Mouse (Mus musculus): ENCODE results near the gene Zfp574. TPM values are rescaled to one million over a fixed set of nuclear protein-coding genes. Genes with fewer than 3 reads are reported as not detected.
A peak's percentile ranks its signal among the peaks of the same experiment; 100 is the strongest.

Gene Zfp574
- polyA plus RNA-seq, 1 experiment from 2014 or later: 5.7 TPM

DNA sequence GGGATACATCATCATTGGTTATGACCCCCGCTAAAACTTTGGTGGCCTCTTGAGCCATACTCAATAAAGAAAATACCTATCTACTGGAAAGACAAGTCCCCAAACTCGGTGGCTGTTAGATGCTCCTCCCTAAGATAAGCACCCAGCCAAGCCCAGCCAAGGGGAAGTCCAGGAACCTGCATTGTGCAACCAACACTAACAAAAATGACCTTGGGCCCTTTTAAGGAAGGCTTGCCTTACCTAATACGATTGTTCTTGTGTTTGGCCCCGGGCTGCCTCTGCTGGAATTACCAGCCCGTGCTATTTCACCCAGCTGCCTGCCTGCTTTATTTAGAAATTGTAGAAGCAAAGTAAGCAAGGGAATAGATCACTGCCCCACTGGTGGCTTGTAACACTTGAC, 12.3 kb downstream of the Zfp574 start:
- 25% methylated on average over 5 of the region's 5 CpGs for WGBS (ENCODE audit: missing documents)
- peaks cover 29% of the 10 kb centered on the region for H3K36me3 ChIP-seq (ENCODE audit: inconsistent target)
- no peak overlapping the region for H3K4me3 ChIP-seq (ENCODE audit: inconsistent target)
- no peak overlapping the region for H3K27ac ChIP-seq
- H3K79me2 ChIP-seq (ENCODE audit: inconsistent target): peaks cover 23% of the 10 kb centered on the region

DNA sequence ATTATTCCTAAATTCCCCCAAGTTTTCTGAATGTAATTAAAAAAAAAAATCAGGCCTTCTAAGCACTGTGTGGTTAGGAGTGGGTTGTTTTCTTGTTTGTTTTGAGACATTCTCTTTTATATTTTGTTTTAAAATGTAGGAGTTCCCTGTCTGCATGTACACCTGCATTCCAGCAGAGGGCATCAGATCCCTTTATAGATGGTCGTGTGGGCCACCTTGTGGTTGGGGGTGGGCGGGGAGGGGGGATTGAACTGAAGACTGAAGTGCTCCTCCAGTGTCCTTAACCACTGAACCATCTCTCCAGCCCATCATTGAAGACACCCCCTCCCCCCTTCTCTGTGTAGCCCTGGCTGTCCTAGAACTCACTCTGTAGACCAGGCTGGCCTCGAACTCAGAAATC, 14.3 kb downstream of the Zfp574 start:
- H3K4me3 ChIP-seq (ENCODE audit: inconsistent target): no peak overlapping the region
- 45% methylated on average over 3 of the region's 3 CpGs for WGBS (ENCODE audit: missing documents)
- H3K36me3 ChIP-seq (ENCODE audit: inconsistent target): peaks cover 21% of the 10 kb centered on the region; the same call in 1 of the 2 replicates
- no peak overlapping the region for H3K27ac ChIP-seq
- H3K79me2 ChIP-seq (ENCODE audit: inconsistent target): peaks cover 4% of the 10 kb centered on the region; the same call in 1 of the 2 replicates

- no peaks in the 10 kb centered on the region; the same call in 1 of the 2 replicates for H3K79me2 ChIP-seq (ENCODE audit: inconsistent target)
- no peak overlapping the region for H3K4me3 ChIP-seq (ENCODE audit: inconsistent target)
- 58% methylated on average over 10 of the region's 10 CpGs for WGBS (ENCODE audit: missing documents)
- peaks cover 21% of the 10 kb centered on the region; the same call in 1 of the 2 replicates for H3K36me3 ChIP-seq (ENCODE audit: inconsistent target)
- H3K27ac ChIP-seq: no peak overlapping the region
Observed at GRCm38 (mm10) chr7:25087256-25087912, 15.0 kb downstream of the Zfp574 start.

DNA sequence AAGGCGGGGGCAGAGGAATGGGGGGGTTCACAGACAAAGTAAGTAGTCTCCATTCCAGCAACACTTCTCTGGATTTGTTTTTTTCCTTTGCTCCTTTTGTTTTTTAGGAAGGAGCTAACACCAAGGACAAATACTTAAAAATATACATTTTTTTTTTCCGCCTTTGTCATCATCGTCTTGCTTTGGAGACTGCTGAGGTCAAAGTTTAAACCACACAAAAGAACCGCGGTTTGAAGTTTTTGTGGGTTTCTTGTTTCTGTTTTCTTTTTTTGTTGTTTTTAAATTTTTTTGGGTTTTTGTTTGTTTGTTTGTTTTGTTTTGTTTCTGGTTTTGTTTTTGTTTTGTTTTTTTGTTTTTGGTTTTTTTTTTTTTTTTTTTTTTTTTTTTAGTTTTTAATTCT, 15.6 kb downstream of the Zfp574 start:
- H3K36me3 ChIP-seq (ENCODE audit: inconsistent target): peaks cover 24% of the 10 kb centered on the region; the same call in 1 of the 2 replicates
- H3K27ac ChIP-seq: no peak overlapping the region
- no peaks in the 10 kb centered on the region for H3K79me2 ChIP-seq (ENCODE audit: inconsistent target)
- 36% methylated on average over 5 of the region's 5 CpGs for WGBS (ENCODE audit: missing documents)
- H3K4me3 ChIP-seq (ENCODE audit: inconsistent target): no peak overlapping the region

DNA sequence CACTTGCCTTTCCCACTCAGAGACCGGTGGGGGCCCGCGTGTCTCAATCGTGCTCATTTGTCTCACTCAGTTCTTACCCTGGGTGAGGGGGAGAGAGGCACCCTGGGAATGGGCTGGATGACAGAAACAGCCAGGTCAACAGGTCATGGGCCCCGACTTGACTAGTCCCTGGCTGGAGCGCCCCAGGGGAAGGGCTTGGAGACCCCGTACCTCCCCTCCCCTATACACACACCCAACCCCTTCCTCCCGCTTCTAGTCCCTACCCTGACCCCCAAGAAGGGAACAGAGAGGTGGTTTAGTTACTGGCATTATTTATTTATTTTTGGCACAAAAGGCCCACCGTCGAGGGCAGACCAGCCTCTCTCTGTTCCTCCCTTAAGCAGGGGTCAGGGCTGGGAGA, 16.2 kb downstream of the Zfp574 start:
- H3K4me3 ChIP-seq (ENCODE audit: inconsistent target): no peak overlapping the region
- H3K36me3 ChIP-seq (ENCODE audit: inconsistent target): peaks cover 29% of the 10 kb centered on the region; the same call in 1 of the 2 replicates
- H3K79me2 ChIP-seq (ENCODE audit: inconsistent target): no peaks in the 10 kb centered on the region
- WGBS (ENCODE audit: missing documents): 51% methylated on average over 6 of the region's 10 CpGs
- no peak overlapping the region for H3K27ac ChIP-seq

- Histone ChIP-seq H3K4me3 (ENCODE audit: inconsistent target) (no peak overlapping the region), H3K36me3 (ENCODE audit: inconsistent target) (peaks cover 29% of the 10 kb centered on the region; the same call in 1 of the 2 replicates), H3K27ac (no peak overlapping the region), H3K79me2 (ENCODE audit: inconsistent target) (no peaks in the 10 kb centered on the region)
- WGBS (ENCODE audit: missing documents): 41% methylated on average over 10 of the region's 11 CpGs
Observed at GRCm38 (mm10) chr7:25088968-25089367, 16.6 kb downstream of the Zfp574 start.

DNA sequence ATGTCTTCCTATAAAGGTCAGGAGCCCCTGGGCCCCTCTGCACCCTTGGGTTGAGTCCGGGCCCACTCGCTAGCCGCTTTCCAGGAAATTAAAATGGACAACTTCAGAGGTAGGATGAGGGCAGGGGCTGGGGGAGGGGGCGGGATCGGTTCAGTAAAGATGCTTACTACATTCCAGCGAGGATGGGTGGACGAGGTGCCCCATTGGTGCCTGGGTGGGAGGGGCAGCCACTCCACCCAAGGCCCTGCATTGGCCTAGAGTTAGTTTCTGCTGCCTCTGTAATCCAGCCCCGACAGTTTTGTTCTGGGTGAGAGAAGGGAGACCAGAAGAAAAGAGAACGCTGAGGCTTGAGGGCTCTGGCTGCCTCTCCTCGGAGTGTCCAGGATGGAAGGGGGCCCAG, 17.5 kb downstream of the Zfp574 start:
- Histone ChIP-seq H3K27ac (no peak overlapping the region), H3K36me3 (ENCODE audit: inconsistent target) (peaks cover 38% of the 10 kb centered on the region; the same call in 1 of the 2 replicates)
- WGBS (ENCODE audit: missing documents): 90% methylated on average over 10 of the region's 10 CpGs

DNA sequence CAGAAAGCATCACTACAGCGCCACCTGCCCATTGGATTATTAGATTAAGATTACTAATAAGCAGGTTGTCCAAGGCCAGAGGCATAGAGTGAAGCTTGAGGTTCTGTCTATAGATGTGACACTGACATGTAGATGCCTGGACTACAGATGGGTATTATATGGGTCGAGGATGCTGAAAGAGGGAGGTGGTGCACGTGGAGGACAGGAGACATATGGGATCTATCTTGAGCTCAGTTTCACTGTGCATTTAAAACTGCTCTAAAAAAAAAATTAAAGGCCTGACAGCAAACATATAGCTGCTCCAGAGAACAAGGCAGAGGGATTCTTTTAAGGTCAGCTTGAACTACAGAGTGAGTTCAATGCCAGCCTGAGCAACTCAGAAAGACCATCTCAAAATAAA, 25.8 kb downstream of the Zfp574 start:
- Histone ChIP-seq H3K4me3 (ENCODE audit: inconsistent target) (no peak overlapping the region), H3K27ac (no peak overlapping the region), H3K36me3 (ENCODE audit: inconsistent target) (peaks cover 87% of the 10 kb centered on the region), H3K79me2 (ENCODE audit: inconsistent target) (no peaks in the 10 kb centered on the region)
- WGBS (ENCODE audit: missing documents): 93% methylated on average over 3 of the region's 3 CpGs

More for the DNA sequence above, 17.5 kb downstream of the Zfp574 start:
- H3K4me3 ChIP-seq (ENCODE audit: inconsistent target): no peak overlapping the region
- no peaks in the 10 kb centered on the region for H3K79me2 ChIP-seq (ENCODE audit: inconsistent target)

DNA sequence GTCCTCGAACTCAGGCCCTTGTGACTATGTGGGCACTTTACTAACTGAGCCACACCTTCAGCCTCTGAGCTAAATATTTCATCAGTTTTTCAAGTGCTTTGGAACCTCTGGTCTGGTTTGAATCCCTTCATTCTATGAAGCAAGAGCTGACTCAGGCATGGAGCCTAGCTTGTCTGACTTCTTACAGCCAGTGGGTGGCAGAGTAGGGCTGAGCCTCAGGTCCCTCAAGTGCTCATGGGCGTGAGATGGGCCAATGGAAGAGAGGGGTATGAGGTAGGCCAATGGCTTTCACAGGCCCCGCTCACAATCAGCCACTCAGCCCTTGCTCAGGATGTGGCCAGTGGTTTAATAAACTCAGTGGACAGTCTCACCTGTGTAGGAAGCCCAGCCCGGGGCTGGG, 27.2 kb downstream of the Zfp574 start:
- peaks cover 75% of the 10 kb centered on the region for H3K36me3 ChIP-seq (ENCODE audit: inconsistent target)
- H3K79me2 ChIP-seq (ENCODE audit: inconsistent target): no peaks in the 10 kb centered on the region
- no peak overlapping the region for H3K27ac ChIP-seq
- 89% methylated on average over 4 of the region's 4 CpGs for WGBS (ENCODE audit: missing documents)
- no peak overlapping the region for H3K4me3 ChIP-seq (ENCODE audit: inconsistent target)

GRCm38 (mm10) chr7:25105411-25106160, 33.2 kb downstream of the Zfp574 start:
- Histone ChIP-seq H3K36me3 (ENCODE audit: inconsistent target) (peaks cover 28% of the 10 kb centered on the region), H3K4me3 (ENCODE audit: inconsistent target) (no peak overlapping the region), H3K27ac (no peak overlapping the region), H3K79me2 (ENCODE audit: inconsistent target) (no peaks in the 10 kb centered on the region)
- WGBS (ENCODE audit: missing documents): 28% methylated on average over 17 of the region's 17 CpGs

- Histone ChIP-seq H3K4me3 (ENCODE audit: inconsistent target) (no peak overlapping the region), H3K36me3 (ENCODE audit: inconsistent target) (peaks cover 25% of the 10 kb centered on the region; the same call in 1 of the 2 replicates), H3K27ac (peak overlapping the region; percentile 52), H3K79me2 (ENCODE audit: inconsistent target) (no peaks in the 10 kb centered on the region)
- WGBS (ENCODE audit: missing documents): 22% methylated on average over 13 of the region's 17 CpGs
Observed at GRCm38 (mm10) chr7:25106790-25107502, 34.6 kb downstream of the Zfp574 start.

DNA sequence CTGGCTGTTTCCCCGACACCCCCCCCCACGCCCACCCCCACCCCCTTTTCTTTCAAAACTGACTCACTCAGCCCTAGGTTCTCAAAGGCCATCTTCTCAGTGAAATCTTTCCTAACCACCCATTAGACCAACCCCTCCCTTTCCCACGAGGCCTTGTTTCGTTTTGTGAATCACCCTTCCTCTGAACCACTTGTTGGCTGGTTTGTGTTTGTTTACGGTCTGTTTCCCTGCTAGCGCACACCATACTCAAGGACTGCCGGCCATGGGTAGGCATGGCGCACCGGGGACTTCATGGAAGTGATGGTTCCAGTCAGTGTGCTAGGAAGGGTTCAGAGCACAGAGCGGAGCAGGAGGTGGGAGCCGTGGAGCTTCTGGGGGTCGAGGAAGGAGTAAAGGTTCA, 37.0 kb downstream of the Zfp574 start:
- WGBS (ENCODE audit: missing documents): 49% methylated on average over 8 of the region's 12 CpGs
- Histone ChIP-seq H3K79me2 (ENCODE audit: inconsistent target) (no peaks in the 10 kb centered on the region), H3K27ac (no peak overlapping the region), H3K36me3 (ENCODE audit: inconsistent target) (peaks cover 35% of the 10 kb centered on the region; the same call in 1 of the 2 replicates), H3K4me3 (ENCODE audit: inconsistent target) (no peak overlapping the region)

DNA sequence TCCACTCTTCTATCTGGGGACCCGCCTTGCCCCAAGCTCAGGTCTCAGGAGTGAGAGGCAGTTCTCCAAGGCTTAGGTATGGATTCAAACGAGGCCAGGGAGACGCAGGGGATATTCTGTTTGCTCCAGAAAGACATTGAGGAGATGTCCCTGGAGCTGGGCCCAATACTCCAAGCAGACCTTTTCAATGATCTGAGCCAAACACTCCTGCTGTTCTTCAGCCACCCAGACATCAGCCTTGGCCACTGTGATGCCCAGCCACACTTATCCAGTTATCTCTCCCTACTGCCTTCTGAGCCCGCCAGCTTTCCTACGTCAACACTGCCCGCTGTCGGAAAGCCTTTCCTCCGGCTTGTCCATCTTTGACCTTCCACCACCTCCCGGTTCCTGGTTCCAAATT, 38.0 kb downstream of the Zfp574 start:
- no peak overlapping the region for H3K27ac ChIP-seq
- 97% methylated on average over 9 of the region's 9 CpGs for WGBS (ENCODE audit: missing documents)
- no peak overlapping the region for H3K4me3 ChIP-seq (ENCODE audit: inconsistent target)
- no peaks in the 10 kb centered on the region for H3K79me2 ChIP-seq (ENCODE audit: inconsistent target)
- H3K36me3 ChIP-seq (ENCODE audit: inconsistent target): peaks cover 45% of the 10 kb centered on the region

DNA sequence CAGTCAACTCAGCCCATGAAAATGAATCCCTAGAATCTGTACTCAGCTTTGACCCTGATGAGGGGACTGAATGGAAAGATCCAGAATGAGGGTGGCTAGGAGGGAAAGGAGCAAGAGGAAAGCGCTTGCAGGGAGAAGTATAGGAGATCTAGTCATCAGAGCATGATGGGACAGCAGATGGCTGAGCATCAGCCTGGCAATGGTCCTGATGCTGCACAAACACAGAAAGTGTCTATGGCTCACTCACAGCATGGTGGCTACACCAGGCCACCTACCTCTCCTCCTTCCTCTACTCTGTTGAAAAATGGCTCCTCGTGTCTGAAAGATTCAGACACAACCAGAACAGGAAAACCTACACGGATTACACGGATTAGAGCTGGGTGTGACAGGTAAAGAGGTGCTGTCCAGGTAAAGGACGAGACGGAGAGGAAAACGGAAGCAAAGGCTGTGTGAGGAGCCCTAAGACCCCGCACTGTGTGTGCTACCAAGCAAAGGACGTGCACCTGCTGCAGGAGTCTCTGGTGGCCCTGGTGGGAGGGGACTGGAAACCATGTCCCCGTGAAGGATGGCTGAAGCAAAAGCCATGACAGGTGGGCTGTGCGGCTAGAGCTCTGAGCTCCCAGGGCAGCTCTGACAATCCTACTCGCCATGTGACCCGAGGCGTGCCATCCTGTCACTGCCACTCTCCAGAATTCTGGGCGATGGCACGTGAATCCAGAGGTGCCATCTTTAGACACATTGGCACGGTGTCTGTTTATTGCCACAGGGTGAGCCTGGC, 40.0 kb downstream of the Zfp574 start:
- Histone ChIP-seq H3K36me3 (ENCODE audit: inconsistent target) (peaks cover 54% of the 10 kb centered on the region), H3K27ac (no peak overlapping the region), H3K4me3 (ENCODE audit: inconsistent target) (no peak overlapping the region), H3K79me2 (ENCODE audit: inconsistent target) (no peaks in the 10 kb centered on the region)
- WGBS (ENCODE audit: missing documents): 95% methylated on average over 17 of the region's 17 CpGs
